Mouse (Mus musculus) lung, postnatal 0 days (tissue): Measurements from ENCODE around the gene Dhx34. TPM values are rescaled to one million over a fixed set of nuclear protein-coding genes. Genes with fewer than 3 reads are reported as not detected.

Experiments used
- ATAC-seq: fragments of 200-750 bp; cut with Nextera tagmentation; 2 replicates; pipeline ENCODE4 v1.8.0; 2017; ENCODE audit warnings: moderate library complexity
- DNase-seq: peaks from one replicate; pipeline ENCODE4 v3.0.0-alpha.2; 2016; ENCODE audit warnings: low spot score
- H3K27ac ChIP-seq: fragments of 300-500 bp; sonication (generic); 2 replicates; pipeline ENCODE4 v1.5.1; 2014; ENCODE audit warnings: antibody characterized with exemption, mild to moderate bottlenecking, low read length, mixed read lengths
- H3K27me3 ChIP-seq: fragments of 300-500 bp; sonication (generic); replicated peaks from 2 replicates; pipeline ENCODE4 v1.6.1; 2014; ENCODE audit warnings: low read length, mixed read lengths; ENCODE audit not compliant: insufficient read depth
- H3K36me3 ChIP-seq: fragments of 300-500 bp; sonication (generic); 2 replicates; pipeline ENCODE4 v1.6.1; 2014; ENCODE audit warnings: low read length, mixed read lengths; ENCODE audit not compliant: insufficient read depth
- H3K4me1 ChIP-seq: fragments of 300-500 bp; sonication (generic); 2 replicates; pipeline ENCODE4 v1.6.1; 2014; ENCODE audit warnings: antibody characterized with exemption, low read depth, low read length, mixed read lengths; ENCODE audit not compliant: insufficient read depth
- H3K4me2 ChIP-seq: fragments of 300-500 bp; sonication (generic); replicated peaks from 2 replicates; pipeline ENCODE4 v1.6.1; 2014; ENCODE audit warnings: low read depth, mild to moderate bottlenecking, low read length, moderate library complexity, mixed read lengths
- H3K4me3 ChIP-seq: fragments of 300-500 bp; sonication (generic); 2 replicates; pipeline ENCODE4 v1.5.1; 2014; ENCODE audit warnings: low read depth, low read length
- H3K9ac ChIP-seq: fragments of 300-500 bp; sonication (generic); replicated peaks from 2 replicates; pipeline ENCODE4 v1.6.1; 2014; ENCODE audit warnings: low read depth, mild to moderate bottlenecking
- H3K9me3 ChIP-seq: fragments of 300-500 bp; sonication (generic); 2 replicates; pipeline ENCODE4 v1.6.1; 2016; ENCODE audit warnings: low read length, mixed read lengths
- CTCF ChIP-seq: IDR thresholded peaks from 2 replicates; pipeline ENCODE4 v1.5.1; 2016; ENCODE audit warnings: antibody characterized with exemption, mild to moderate bottlenecking
- EP300 ChIP-seq: IDR thresholded peaks from 2 replicates; pipeline ENCODE4 v1.6.1; 2016; ENCODE audit warnings: antibody characterized with exemption, mild to moderate bottlenecking, control low read depth
- WGBS: fragments of 180-500 bp; shearing (Covaris S2); extraction: QIAGEN DNeasy Blood & Tissue Kit; methylation state at CpG from one replicate; pipeline ENCODE4 v1.1.7; 2014; 5-methylcytosine and 5-hydroxymethylcytosine counted together
- polyA plus RNA-seq: library from polyadenylated mRNA; unstranded; fragments of >200 nt; fragmentation: Nextera tagmentation; extraction: Ambion mirVana; gene quantifications from 2 replicates; pipeline ENCODE4 v1.2.1, GENCODE M21; 2015

The Dhx34 gene
- polyA plus RNA-seq, 1 experiment from 2014 or later, result 7.8 TPM

- H3K4me3 ChIP-seq, result no peak overlapping the region
- no peak overlapping the region for H3K9ac ChIP-seq
- no peaks in the 10 kb centered on the region for H3K4me1 ChIP-seq
- DNase-seq, result no peak
- H3K36me3 ChIP-seq, result peaks cover 29% of the 10 kb centered on the region; the same call in 1 of the 2 replicates
- no peak for TF ChIP-seq CTCF
- TF ChIP-seq EP300, result no peak
- H3K4me2 ChIP-seq, result no peak overlapping the region
- H3K27me3 ChIP-seq, result no peaks in the 10 kb centered on the region
- no peaks in the 10 kb centered on the region for H3K9me3 ChIP-seq
- WGBS, result 57% methylated on average over 5 of the region's 5 CpGs
- no peak overlapping the region for H3K27ac ChIP-seq
- ATAC-seq, result no peak
Measured at GRCm38 (mm10) chr7:16197166-16197565, 24.7 kb downstream of the Dhx34 start.

- Histone ChIP-seq H3K9me3 (no peaks in the 10 kb centered on the region), H3K4me2 (no peak overlapping the region), H3K4me1 (no peaks in the 10 kb centered on the region), H3K4me3 (no peak overlapping the region), H3K36me3 (peaks cover 27% of the 10 kb centered on the region; the same call in 1 of the 2 replicates), H3K27ac (no peak overlapping the region), H3K27me3 (no peaks in the 10 kb centered on the region), H3K9ac (no peak overlapping the region)
- no peak for ATAC-seq
- WGBS, result 64% methylated on average over 6 of the region's 6 CpGs
- DNase-seq, result no peak
- TF ChIP-seq CTCF (no peak), EP300 (no peak)
Measured at GRCm38 (mm10) chr7:16196616-16197015, 25.2 kb downstream of the Dhx34 start.

DNA sequence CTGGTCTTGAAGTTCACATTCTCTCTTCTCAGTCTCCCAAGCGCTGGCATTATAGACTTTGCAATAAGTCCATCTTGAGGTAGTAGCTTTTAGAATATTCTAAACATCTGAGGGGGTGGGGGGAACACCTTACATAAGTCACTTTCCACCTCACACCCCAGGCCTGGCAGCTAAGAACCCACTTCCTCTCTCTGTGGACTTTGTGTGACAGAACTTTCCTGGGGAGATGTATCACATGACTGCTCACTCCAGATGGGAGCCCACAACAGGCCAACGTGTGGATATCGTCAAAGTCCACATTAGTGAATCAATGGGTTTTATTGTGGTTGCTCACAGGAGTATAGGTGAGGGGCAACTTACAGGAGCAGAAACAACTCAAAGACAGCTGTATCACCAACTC is 28.1 kb downstream of the Dhx34 start:
- TF ChIP-seq CTCF (no peak), EP300 (no peak)

DNA sequence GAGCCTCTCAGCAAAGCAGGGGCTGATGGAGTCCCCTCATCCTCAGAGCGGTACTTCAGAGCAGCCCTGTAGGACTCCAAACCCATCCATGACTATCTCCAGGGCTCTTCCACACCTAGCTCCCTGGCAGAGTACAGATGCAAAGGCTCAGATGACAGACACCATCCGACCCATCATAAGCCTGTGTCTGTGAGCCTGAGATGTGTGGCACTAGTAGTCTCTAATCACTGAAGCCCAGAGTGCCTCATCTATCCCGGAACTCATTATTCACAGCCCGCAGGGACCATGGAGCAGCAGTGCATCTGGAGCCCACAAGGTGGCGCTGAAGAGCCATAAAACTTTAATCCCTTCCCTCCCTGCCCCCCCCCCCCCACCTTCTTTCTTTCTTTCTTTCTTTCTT is 29.5 kb downstream of the Dhx34 start:
- no peak overlapping the region for H3K9ac ChIP-seq
- no peaks in the 10 kb centered on the region for H3K9me3 ChIP-seq
- no peaks in the 10 kb centered on the region for H3K4me1 ChIP-seq
- H3K27me3 ChIP-seq, result no peaks in the 10 kb centered on the region
- H3K4me2 ChIP-seq, result no peak overlapping the region
- H3K4me3 ChIP-seq, result no peak overlapping the region
- no peak overlapping the region for H3K27ac ChIP-seq
- ATAC-seq (no peak), DNase-seq (peak; percentile 67)
- 0 out of 2 replicates have a peak, but pooled peaks cover 3% of the 10 kb centered on the region for H3K36me3 ChIP-seq
- TF ChIP-seq CTCF, result peak; percentile 76
- no peak for TF ChIP-seq EP300
- 16% methylated on average over 5 of the region's 5 CpGs for WGBS

More for the DNA sequence above, 28.1 kb downstream of the Dhx34 start:
- no peaks in the 10 kb centered on the region for H3K4me1 ChIP-seq
- no peaks in the 10 kb centered on the region for H3K27me3 ChIP-seq
- H3K27ac ChIP-seq, result no peak overlapping the region
- no peak overlapping the region for H3K9ac ChIP-seq
- peaks cover 16% of the 10 kb centered on the region; the same call in 1 of the 2 replicates for H3K36me3 ChIP-seq
- DNase-seq (no peak), ATAC-seq (no peak)
- no peak overlapping the region for H3K4me2 ChIP-seq
- no peak overlapping the region for H3K4me3 ChIP-seq
- WGBS, result 51% methylated on average over 3 of the region's 3 CpGs
- no peaks in the 10 kb centered on the region for H3K9me3 ChIP-seq

- Histone ChIP-seq H3K9ac (no peak overlapping the region), H3K4me2 (no peak overlapping the region), H3K27me3 (no peaks in the 10 kb centered on the region), H3K4me3 (no peak overlapping the region), H3K27ac (no peak overlapping the region), H3K36me3 (no peaks in the 10 kb centered on the region), H3K4me1 (no peaks in the 10 kb centered on the region), H3K9me3 (no peaks in the 10 kb centered on the region)
- DNase-seq (no peak), ATAC-seq (no peak)
- TF ChIP-seq CTCF, result no peak
- TF ChIP-seq EP300, result no peak
- 71% methylated on average over 8 of the region's 8 CpGs for WGBS
Measured at GRCm38 (mm10) chr7:16187494-16187893, 34.3 kb downstream of the Dhx34 start.

DNA sequence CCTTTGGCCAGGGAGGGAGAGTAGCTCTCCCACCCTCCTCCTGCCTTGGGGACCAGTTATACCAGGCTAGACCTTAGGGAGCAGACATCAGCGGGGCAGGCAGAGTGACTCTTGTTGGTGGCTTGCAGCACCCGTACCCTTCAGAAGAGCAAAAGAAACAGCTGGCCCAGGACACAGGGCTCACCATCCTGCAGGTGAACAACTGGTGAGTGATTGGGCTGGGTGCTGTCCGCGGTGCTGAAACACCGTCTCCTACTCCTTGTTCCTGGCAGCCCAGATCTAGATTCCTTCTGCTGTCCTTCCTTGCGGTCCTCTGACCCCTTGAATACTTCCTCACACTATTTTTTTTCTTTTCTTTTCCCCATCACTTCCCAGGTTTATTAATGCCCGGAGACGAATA is 38.2 kb downstream of the Dhx34 start:
- no peak for TF ChIP-seq EP300
- TF ChIP-seq CTCF, result no peak
- Histone ChIP-seq H3K4me1 (no peaks in the 10 kb centered on the region), H3K9me3 (no peaks in the 10 kb centered on the region), H3K36me3 (no peaks in the 10 kb centered on the region), H3K27me3 (no peaks in the 10 kb centered on the region), H3K9ac (no peak overlapping the region), H3K4me3 (no peak overlapping the region), H3K4me2 (no peak overlapping the region), H3K27ac (no peak overlapping the region)
- DNase-seq (peak; percentile 45), ATAC-seq (peak; percentile 14; the same call in 1 of the 2 replicates)
- 20% methylated on average over 8 of the region's 8 CpGs for WGBS

GRCm38 (mm10) chr7:16178114-16178513 is 43.7 kb downstream of the Dhx34 start:
- H3K27ac ChIP-seq, result no peak overlapping the region
- WGBS, result 67% methylated on average over 4 of the region's 4 CpGs
- ATAC-seq (no peak), DNase-seq (no peak)
- no peak overlapping the region for H3K4me3 ChIP-seq
- H3K36me3 ChIP-seq, result no peaks in the 10 kb centered on the region
- no peak overlapping the region for H3K4me2 ChIP-seq
- H3K9ac ChIP-seq, result no peak overlapping the region
- H3K27me3 ChIP-seq, result no peaks in the 10 kb centered on the region
- no peaks in the 10 kb centered on the region for H3K4me1 ChIP-seq
- no peaks in the 10 kb centered on the region for H3K9me3 ChIP-seq
- TF ChIP-seq EP300, result no peak
- TF ChIP-seq CTCF, result no peak
